Mouse (Mus musculus) heart, embryonic 12.5 days (tissue): ENCODE measurements around the gene Cpt2. TPM values are rescaled to one million over a fixed set of nuclear protein-coding genes. Genes with fewer than 3 reads are reported as not detected.

Experiments
- ATAC-seq: fragments of 200-750 bp; cut with Nextera tagmentation; 2 replicates; pipeline ENCODE4 v1.8.0; 2017; ENCODE audit warnings: moderate TSS enrichment, moderate library complexity; ENCODE audit not compliant: insufficient number of reproducible peaks, low FRiP score
- H3K27ac ChIP-seq: fragments of 300-500 bp; sonication (generic); 2 replicates; pipeline ENCODE4 v1.5.1; 2016; ENCODE audit warnings: mild to moderate bottlenecking, moderate library complexity; ENCODE audit not compliant: poor library complexity, severe bottlenecking
- H3K27me3 ChIP-seq: fragments of 300-500 bp; sonication (generic); replicated peaks from 2 replicates; pipeline ENCODE4 v1.6.1; 2016; ENCODE audit warnings: mild to moderate bottlenecking, moderate library complexity
- H3K36me3 ChIP-seq: fragments of 300-500 bp; sonication (generic); 2 replicates; pipeline ENCODE4 v1.6.1; 2016; ENCODE audit warnings: mild to moderate bottlenecking, moderate library complexity
- H3K4me1 ChIP-seq: fragments of 300-500 bp; sonication (generic); replicated peaks from 2 replicates; pipeline ENCODE4 v1.6.1; 2016; ENCODE audit warnings: mild to moderate bottlenecking
- H3K4me2 ChIP-seq: fragments of 300-500 bp; sonication (generic); 2 replicates; pipeline ENCODE4 v1.6.1; 2016; ENCODE audit warnings: mild to moderate bottlenecking, moderate library complexity
- H3K4me3 ChIP-seq: fragments of 300-500 bp; sonication (generic); 2 replicates; pipeline ENCODE4 v1.5.1; 2016; ENCODE audit warnings: mild to moderate bottlenecking
- H3K9ac ChIP-seq: fragments of 300-500 bp; sonication (generic); 2 replicates; pipeline ENCODE4 v1.6.1; 2016; ENCODE audit warnings: mild to moderate bottlenecking, moderate library complexity
- H3K9me3 ChIP-seq: fragments of 300-500 bp; sonication (generic); replicated peaks from 2 replicates; pipeline ENCODE4 v1.6.1; 2016; ENCODE audit warnings: mild to moderate bottlenecking, moderate library complexity
- WGBS: fragments of 180-500 bp; shearing (Covaris S2); methylation state at CpG from one replicate; pipeline ENCODE4 v1.1.7; 2016; 5-methylcytosine and 5-hydroxymethylcytosine counted together
- polyA plus RNA-seq: library from polyadenylated mRNA; unstranded; fragments of >200 nt; fragmentation: Nextera tagmentation; extraction: Ambion mirVana; gene quantifications from 2 replicates; pipeline ENCODE4 v1.2.1, GENCODE M21; 2016

Cpt2 gene
- polyA plus RNA-seq, 1 experiment from 2014 or later = 56.7 TPM

GRCm38 (mm10) chr4:107881631-107882030 is 41.8 kb downstream of the Cpt2 start:
- H3K4me3 ChIP-seq = no peak overlapping the region
- 94% methylated on average over 1 of the region's 1 CpGs for WGBS
- no peak for ATAC-seq
- H3K36me3 ChIP-seq = peaks cover 45% of the 10 kb centered on the region
- H3K4me1 ChIP-seq = peaks cover 12% of the 10 kb centered on the region
- H3K4me2 ChIP-seq = no peak overlapping the region
- no peaks in the 10 kb centered on the region for H3K27me3 ChIP-seq
- H3K9me3 ChIP-seq = no peaks in the 10 kb centered on the region
- H3K9ac ChIP-seq = no peak overlapping the region
- no peak overlapping the region for H3K27ac ChIP-seq

- Histone ChIP-seq H3K36me3 (peaks cover 24% of the 10 kb centered on the region), H3K9ac (peak within 1 kb of the TSS; percentile 80), H3K4me2 (peak within 1 kb of the TSS; percentile 90), H3K27me3 (no peaks in the 10 kb centered on the region), H3K27ac (peak within 1 kb of the TSS; percentile 31; the same call in 1 of the 2 replicates), H3K9me3 (no peaks in the 10 kb centered on the region), H3K4me1 (peaks cover 12% of the 10 kb centered on the region), H3K4me3 (peak within 1 kb of the TSS; percentile 82)
- 3% methylated on average over 48 of the region's 48 CpGs for WGBS
- ATAC-seq = peak; percentile 96
Observed at GRCm38 (mm10) chr4:107879254-107880050, 44.0 kb downstream of the Cpt2 start, which contains the start of gene Magoh. Gene Magoh (plus strand): TSS chr4:107879755.

DNA sequence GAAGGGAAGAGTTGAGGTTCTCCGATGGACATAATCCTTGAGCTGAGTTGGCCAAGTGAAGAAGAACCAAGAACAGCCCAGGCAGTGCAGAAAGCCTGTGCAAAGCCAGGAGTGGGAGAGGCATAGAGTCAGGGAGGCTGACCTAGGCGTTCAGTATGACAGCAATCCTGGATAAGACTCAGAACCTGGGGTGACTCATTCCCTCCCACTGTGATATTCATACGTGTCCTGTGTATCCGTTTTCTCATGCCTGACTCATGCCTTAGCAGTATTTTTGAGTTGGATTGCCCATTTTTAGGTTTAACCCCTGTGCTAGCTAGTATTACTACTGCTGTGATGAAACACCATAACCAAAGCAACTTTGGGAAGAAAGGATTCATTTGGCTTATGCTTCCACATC is 58.5 kb downstream of the Cpt2 start:
- no peaks in the 10 kb centered on the region for H3K27me3 ChIP-seq
- no peak overlapping the region for H3K4me2 ChIP-seq
- no peaks in the 10 kb centered on the region for H3K4me1 ChIP-seq
- WGBS = 82% methylated on average over 4 of the region's 4 CpGs
- ATAC-seq = no peak
- no peak overlapping the region for H3K4me3 ChIP-seq
- H3K27ac ChIP-seq = no peak overlapping the region
- H3K9ac ChIP-seq = no peak overlapping the region
- H3K36me3 ChIP-seq = no peaks in the 10 kb centered on the region
- H3K9me3 ChIP-seq = no peaks in the 10 kb centered on the region

GRCm38 (mm10) chr4:107858995-107859394 is 64.4 kb downstream of the Cpt2 start:
- Histone ChIP-seq H3K4me2 (no peak overlapping the region), H3K9me3 (no peaks in the 10 kb centered on the region), H3K27ac (no peak overlapping the region), H3K4me3 (no peak overlapping the region), H3K27me3 (0 out of 2 replicates have a peak, but pooled peaks cover 3% of the 10 kb centered on the region), H3K36me3 (no peaks in the 10 kb centered on the region), H3K9ac (no peak overlapping the region), H3K4me1 (no peaks in the 10 kb centered on the region)
- WGBS = 79% methylated on average over 7 of the region's 7 CpGs
- no peak for ATAC-seq

DNA sequence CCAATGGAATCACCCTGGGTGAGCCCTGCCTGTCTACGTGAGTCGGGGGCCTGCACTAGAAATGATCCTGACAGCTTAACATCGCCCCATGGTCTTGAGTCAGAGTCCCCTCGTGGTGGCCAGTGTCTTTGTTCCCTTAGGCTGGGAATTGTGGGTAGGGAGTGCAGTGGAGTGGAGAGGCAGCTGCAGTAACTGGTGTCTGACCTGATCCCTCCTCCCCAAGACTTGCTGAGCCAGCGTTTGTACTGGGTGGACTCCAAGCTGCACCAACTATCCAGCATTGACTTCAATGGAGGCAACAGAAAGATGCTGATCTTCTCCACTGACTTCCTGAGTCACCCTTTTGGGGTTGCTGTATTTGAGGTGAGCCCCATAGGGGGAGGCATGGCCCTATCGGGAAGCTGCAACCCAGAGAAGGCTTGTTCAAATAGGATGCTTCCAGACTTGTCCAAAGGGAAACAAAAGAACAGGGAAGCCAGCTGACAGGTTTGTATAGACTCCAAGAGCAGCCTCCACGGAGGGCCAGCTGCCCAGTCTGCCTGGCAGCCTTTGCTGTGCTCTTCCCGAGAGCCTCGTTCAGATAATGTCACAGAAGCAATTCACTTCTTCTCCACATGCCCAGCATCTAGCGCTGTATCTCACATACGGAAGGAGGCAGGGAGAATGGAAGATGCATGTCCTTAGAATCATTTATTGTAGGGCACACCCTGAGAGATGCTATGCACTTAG is 66.3 kb downstream of the Cpt2 start:
- no peak for ATAC-seq
- Histone ChIP-seq H3K9me3 (no peaks in the 10 kb centered on the region), H3K4me2 (no peak overlapping the region), H3K9ac (no peak overlapping the region), H3K36me3 (no peaks in the 10 kb centered on the region), H3K27ac (no peak overlapping the region), H3K4me1 (no peaks in the 10 kb centered on the region), H3K27me3 (0 out of 2 replicates have a peak, but pooled peaks cover 8% of the 10 kb centered on the region), H3K4me3 (no peak overlapping the region)
- WGBS = 77% methylated on average over 11 of the region's 11 CpGs

Other genes starting within 250 kb of the Cpt2 start
- gene Dmrtb1, start 239.4 kb downstream of the Cpt2 start, polyA plus RNA-seq = 0.18 TPM in 1 of 2 replicates, not detected in the other
- gene Lrp8, start 121.3 kb downstream of the Cpt2 start, polyA plus RNA-seq = 1.9 and 2.4 TPM in 2 replicates
- gene Magoh, start 43.9 kb downstream of the Cpt2 start, polyA plus RNA-seq = 106 and 114 TPM in 2 replicates
- gene 0610037L13Rik, start 33.8 kb downstream of the Cpt2 start, polyA plus RNA-seq = 104 and 105 TPM in 2 replicates
- not detected in 2 replicates for gene Slc1a7, start 44.7 kb upstream of the Cpt2 start, polyA plus RNA-seq
- 0.55 and 0.59 TPM in 2 replicates for gene Podn, start 172.8 kb upstream of the Cpt2 start, polyA plus RNA-seq
- 166 and 168 TPM in 2 replicates for gene Scp2, start 221.4 kb upstream of the Cpt2 start, polyA plus RNA-seq
- gene Echdc2, start 241.8 kb upstream of the Cpt2 start, polyA plus RNA-seq = 14.5 and 14.6 TPM in 2 replicates